Mouse (Mus musculus) neutrophil, adult 83 days (primary cell): ENCODE data around the gene Zic3. TPM values are rescaled to one million over a fixed set of nuclear protein-coding genes. Genes with fewer than 3 reads are reported as not detected.

Source experiments
- total RNA-seq, 2 experiments: library from RNA; stranded (reverse); gene quantifications; one replicate each; pipeline ENCODE4 v1.2.4; 2023

Zic3 gene
- total RNA-seq: not detected

DNA sequence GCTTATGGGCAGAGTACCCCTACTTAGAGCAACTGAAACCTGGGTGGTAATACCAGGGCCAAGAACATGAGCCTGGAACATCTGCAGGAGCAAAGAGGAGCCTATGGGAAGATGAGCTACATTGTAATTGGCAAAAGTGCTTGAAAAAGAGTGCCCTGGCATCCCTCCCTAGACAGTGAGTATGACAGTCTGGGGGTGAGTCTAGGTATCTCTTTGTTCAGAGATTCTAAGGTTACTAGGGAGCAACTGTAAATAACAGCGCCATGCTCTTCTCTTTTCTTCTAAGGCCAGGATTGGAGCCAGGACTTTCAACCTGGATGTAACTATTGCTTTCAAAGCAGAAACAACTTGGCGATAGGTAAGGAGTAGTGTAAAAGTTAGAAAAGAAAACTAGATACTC is at the start of gene Zic3:
Gene Zic3, plus strand, starts transcription at position 301 of the 400 bp plus-strand sequence.

